Mouse (Mus musculus) stomach, postnatal 0 days (tissue): ENCODE measurements at regions not wholly inside any gene's neighbourhood (a gene's known extent, or its start where the extent isn't known, plus 50 kb on each side); places are given as distances from the start of the nearest gene placed in this dataset.

Experiments used
- CTCF ChIP-seq: IDR thresholded peaks from 2 replicates; pipeline ENCODE4 v1.5.1; 2016; ENCODE audit warnings: antibody characterized with exemption, low read depth, mild to moderate bottlenecking, moderate library complexity
- EP300 ChIP-seq: optimal IDR thresholded peaks from 2 replicates; pipeline ENCODE3; 2016; ENCODE audit warnings: antibody characterized with exemption

DNA sequence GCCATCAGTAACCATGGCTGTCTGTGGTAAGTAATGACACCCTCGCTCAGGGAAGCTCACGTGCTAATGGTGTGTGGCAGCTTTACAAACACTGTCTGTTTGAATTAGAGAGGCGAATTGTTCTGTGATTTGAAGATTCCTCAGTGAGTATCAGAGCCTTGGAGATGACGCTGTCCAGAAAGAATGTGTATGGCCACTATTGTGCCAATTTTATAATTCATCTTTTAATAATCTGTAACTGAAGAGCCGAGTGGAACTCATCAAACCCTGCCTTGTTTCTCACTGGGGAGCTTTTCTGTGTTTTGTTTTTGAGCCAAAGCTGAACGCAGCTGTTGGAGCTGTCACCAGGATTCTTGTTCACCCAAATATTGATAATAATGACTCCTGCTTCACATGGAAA is 171.7 kb downstream of the Dact1 start:
- TF ChIP-seq CTCF = no peak
- TF ChIP-seq EP300 = no peak
